Mouse (Mus musculus): ENCODE data around the gene Ncor2.

Gene Ncor2

DNA sequence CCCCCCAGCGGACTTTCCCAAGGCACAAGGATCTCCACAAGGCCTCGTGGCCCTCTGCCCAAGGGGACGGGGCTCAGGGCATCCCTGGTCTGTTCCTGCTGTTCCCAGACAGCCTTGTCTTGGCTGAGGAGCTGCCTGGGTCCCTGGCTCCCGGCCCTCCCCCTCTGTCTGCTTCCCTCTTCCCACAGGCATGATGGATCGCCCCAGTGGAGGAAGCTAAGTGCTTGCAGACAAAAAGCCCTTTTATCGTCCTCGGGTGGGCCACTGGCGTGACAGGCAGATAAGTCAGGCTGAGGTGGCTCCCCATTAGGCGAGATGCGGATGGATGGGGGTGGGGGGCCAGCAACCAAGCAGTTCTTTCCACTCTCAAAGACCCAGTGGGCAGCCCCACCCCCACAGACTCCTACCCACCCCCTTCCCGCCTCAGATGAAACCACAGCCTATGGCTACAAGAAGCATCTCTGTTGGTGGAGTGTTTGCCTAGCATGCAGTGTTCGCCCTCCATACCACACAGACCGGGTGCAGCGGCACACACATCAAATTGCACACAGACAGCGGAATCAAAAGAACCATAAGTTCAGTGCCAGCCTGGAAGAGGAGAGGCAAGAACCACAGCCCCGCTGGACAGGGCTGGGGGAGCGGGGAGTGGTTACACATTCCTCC, 27.0 kb downstream of the Ncor2 start:
- in situ Hi-C loops (cut with MboI; ENCODE audit: low sequenced_read_pairs): no loop called here

- in situ Hi-C loops (cut with MboI; ENCODE audit: low sequenced_read_pairs): no loop called here
These were observed 28.0 kb downstream of the Ncor2 start for GRCm38 (mm10) chr5:125150951-125151564.

DNA sequence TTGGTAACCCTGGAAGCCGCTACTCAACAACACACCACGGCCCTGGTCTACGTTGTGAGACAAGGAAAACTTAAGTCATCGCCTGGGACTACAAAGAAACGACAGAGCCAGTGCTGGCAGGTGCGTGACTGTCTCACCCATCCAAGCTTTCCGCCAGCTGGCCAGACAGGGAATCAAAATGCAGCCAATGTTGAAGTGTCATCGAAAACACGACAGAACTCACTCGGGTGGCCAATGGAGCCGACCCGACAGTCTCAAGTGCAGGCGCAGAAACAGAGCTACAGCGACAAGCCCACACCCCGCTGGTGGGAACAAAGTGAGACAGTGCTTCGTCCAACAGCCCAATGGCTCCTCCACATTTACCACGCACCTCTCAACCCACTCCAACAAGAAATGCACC, 29.9 kb downstream of the Ncor2 start:
- in situ Hi-C loops (cut with MboI; ENCODE audit: low sequenced_read_pairs): no loop called here

DNA sequence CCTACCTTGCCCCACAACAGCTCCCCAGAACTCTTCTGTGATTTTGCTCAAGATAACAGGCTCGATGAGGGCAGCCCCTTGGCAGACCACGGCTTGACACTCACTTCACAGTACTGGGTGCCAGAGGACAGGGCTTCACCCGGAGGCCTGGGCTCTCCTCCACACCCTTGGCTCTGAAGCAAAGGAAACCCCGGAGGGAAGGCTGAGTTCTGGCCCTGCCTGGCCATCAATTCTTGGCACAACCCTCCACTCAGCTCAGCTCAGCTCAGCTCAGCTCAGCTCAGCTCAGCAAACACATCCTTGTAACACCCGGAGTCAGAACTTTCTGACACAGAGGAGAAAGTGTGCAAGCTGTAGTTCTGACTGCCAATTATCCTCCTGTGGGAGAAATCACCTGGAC, 30.3 kb downstream of the Ncor2 start:
- in situ Hi-C loops (cut with MboI; ENCODE audit: low sequenced_read_pairs): no loop called here

GRCm38 (mm10) chr5:125148173-125148572, 30.8 kb downstream of the Ncor2 start:
- in situ Hi-C loops (cut with MboI; ENCODE audit: low sequenced_read_pairs): no loop called here

DNA sequence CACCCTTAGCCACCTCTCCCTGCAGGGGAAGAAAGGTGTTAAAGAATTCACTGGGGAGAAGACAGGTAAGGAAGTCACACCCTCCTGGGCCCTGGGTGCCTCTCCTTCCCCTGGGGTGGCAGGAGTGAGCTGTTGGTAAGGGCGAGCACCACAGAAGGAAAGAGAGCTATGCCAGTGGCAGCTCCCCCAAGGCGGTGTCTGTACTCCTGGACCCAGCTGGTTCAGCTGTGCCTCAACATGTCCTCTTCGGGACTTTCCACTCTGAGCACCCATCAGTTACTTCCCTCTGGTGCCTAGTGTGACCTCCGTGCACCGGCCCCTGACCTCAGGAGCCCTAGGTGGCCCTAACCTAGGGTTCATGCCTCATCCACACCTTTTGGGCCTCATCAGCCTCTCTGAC, 31.9 kb downstream of the Ncor2 start:
- in situ Hi-C loops (cut with MboI; ENCODE audit: low sequenced_read_pairs): no loop called here

DNA sequence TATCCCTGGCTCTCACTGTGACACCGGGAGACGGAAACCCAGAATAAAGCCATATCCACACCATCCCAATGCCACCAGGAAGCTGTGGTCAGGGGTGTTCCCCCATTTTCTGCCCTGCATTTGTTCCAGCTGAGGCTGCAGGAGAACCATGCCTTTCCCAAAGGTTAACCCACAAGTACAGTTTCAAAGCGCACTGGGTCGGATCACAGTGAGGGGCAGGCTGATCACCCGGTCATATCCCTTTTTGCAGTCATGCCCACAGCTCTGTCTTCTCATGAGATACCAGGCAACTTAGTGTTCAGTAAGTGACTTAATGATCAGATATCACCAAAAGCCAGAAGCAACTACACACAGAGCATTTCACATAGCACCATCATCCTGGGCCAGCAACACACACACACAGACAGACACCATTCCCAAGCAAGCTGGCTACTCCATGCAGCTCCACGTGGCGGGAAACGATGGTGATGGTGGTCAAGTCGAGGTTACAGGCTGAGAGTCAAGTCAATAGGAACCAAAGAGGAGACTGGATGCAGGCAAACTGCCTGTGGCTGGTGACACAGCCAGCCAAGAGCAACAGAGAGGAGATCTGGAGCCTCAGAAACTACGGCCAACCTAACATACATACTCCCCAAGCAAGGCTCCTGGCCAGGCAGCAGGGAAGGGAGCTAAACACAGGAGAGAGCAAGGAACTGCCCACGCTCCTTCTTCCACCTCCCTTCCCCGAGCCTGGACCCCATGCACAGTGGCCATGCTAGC, 35.7 kb downstream of the Ncor2 start:
- in situ Hi-C loops (cut with MboI; ENCODE audit: low sequenced_read_pairs): no loop called here

- in situ Hi-C loops (cut with MboI; ENCODE audit: low sequenced_read_pairs): no loop called here
These were observed 37.1 kb downstream of the Ncor2 start for GRCm38 (mm10) chr5:125141916-125142315.

DNA sequence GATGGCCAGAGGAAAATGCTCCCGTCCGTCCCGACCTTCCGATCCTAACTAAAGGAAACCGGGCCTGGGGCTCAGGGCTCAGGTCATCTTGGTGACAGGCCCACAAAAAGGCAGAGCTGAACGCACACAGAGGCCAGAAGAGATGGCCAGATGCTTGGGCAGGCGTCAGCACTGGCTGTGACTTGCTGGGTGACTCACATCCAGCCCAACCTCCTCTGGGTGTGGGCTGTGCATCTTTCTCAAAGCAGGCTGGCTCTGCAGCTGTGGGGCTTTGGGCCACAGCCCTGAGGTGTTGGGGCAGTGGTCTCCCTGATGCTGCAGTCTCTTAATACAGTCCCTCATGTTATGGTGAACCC, 37.5 kb downstream of the Ncor2 start:
- in situ Hi-C loops (cut with MboI; ENCODE audit: low sequenced_read_pairs): no loop called here

DNA sequence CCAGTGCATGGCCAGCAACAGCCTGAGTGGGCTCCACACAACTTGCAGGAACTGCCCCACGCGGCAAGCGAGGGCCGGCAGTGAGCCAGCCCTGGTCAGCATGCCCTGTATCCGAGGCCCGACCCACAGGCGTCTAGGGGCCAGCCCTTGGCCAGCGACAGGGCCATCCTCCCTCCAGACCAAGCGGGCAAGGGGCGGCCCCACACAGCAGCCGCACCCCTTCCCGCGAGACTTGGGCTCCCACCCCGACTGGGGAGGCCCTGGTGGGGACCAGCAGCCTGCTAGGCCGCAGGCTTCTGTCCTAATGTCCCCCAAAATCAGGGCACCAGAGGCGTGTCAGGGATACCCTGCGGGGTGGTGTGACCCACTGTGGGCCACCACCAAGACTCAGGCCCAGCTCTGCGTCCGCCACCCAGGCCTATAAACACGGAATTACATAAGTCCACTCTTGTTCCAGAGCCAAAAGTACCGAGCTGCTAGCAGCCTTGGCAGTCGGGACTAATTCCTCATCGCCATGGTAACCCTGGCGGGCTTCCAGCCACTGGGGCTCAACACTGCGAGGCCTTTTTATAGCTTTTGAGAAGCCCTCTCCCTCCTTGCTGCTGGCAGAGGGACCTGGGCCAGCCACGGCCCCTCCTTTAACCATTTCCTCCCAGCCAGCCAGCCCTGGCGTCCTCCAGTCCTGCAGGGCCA, 38.0 kb downstream of the Ncor2 start:
- in situ Hi-C loops (cut with MboI; ENCODE audit: low sequenced_read_pairs): no loop called here

GRCm38 (mm10) chr5:125140151-125140699, 38.8 kb downstream of the Ncor2 start:
- in situ Hi-C loops (cut with MboI; ENCODE audit: low sequenced_read_pairs): no loop called here

GRCm38 (mm10) chr5:125139669-125140068, 39.4 kb downstream of the Ncor2 start:
- in situ Hi-C loops (cut with MboI; ENCODE audit: low sequenced_read_pairs): no loop called here

DNA sequence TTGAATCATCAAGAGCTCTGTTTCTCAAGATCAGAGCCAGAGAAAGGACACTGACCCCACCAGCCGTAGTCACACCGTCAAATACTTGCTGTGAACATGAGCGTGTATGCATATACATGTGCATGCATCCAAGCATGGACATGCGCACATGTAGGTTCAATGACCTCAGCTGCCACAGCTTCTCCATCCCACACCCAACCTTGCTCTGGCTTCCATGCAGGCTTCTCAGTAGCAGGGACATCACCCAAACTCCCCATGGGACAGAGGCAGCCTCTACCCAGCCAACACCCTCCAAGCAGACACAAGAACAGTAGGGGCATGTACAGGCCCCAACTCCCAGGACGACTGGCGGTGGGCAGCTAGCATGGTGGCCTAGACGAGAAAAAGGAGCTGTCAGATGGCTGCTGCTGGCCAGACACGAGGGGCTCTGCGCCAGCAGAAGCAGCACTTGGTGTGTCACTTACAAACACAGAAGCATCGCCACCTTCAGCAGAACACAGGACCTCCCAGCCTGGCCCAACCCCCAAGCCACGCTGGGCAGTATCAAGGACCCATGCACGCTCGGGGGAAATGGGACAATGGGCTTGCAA, 40.1 kb downstream of the Ncor2 start:
- in situ Hi-C loops (cut with MboI; ENCODE audit: low sequenced_read_pairs): no loop called here

DNA sequence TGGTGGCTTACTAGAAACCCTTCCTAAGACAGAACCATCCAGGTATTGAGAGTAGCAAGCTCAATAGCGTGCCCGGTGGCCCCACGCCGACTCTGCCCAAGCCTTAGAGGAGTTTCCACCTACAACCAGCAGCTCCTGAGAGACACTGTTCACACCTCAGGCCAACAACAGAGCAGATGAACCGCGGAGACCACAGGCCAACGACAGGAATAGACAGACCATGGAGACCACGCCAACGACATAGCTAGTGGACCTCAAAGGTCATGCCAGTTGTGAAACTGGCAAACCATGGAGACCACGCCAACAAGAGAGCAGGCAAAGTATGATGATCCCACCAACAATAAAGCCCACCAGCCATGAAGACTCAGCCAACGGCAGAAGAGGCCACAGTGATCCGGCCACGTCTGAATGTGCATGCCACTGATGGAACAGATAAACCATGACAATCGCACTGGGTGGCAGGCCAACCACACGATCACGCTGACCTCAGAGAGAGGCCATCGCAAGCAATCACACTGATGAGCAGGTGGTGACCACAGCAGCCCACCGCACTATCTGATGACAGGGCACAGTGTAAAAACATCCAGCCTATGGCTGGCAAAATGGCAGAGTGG, 41.2 kb downstream of the Ncor2 start:
- in situ Hi-C loops (cut with MboI; ENCODE audit: low sequenced_read_pairs): no loop called here

DNA sequence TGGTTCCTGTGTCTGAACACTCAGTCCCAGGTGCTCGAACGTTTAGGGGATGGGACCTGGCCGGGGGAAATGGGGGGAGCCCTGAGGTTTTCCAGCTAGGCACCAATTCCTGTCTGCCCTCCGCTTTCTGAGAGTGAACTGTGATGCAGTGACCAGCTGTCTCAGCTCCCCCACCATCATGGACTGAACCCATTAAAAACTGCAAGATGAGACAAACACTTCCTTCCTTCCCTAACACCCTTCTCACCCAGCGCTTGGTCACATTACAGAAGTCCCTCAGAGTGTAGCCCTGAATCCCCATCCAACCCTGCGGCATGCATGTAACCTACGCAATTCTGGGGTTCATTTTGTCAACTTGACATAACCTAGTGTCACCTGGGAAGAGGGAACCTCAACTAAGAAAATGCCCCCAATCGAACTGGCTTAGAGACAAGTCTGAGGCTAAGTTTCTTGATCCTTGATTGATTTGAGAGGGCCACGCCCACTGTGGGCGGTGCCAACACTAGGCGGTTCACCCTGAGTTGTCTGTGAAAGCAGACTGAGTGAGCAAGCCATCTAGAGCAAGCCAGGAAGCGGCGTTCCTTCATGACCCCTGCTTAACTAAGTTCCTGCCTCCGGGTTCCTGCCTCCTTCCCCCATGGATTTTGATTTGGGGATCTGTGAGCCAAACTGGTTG, 41.9 kb downstream of the Ncor2 start:
- in situ Hi-C loops (cut with MboI; ENCODE audit: low sequenced_read_pairs): no loop called here

DNA sequence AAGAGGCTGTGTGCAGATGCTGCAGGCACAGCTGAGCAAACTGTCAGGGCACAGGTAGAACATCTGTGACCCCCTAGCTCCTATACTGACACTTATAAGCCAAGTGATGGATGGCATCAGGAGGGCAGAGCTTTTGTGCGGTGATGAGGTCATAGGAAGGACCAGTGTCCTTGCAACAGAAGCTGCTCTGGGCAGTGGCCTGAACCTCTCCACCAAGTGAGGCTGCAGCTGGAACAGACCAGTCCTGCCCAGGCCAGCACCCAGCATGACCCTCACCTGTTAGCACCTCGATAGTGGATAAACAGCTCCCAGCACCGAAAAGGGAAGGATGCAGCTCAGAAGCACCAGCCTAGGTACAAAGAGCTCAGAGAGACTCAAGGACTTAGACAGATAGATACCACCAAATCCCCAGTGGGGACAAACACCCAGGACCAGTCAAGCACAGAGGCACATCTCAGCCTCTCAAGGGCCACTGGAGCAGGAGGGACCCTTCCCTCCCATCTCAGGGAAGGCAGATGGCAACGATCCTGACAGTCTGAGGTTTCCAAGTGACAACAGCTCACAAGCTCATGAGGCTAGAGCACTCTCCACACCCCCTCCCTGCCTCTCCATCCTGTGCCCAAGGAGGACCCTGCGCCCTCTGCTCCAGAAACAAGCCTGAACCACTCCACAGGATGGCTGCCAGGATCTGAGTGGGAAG, 42.6 kb downstream of the Ncor2 start:
- in situ Hi-C loops (cut with MboI; ENCODE audit: low sequenced_read_pairs): no loop called here

- in situ Hi-C loops (cut with MboI; ENCODE audit: low sequenced_read_pairs): no loop called here
These were observed 44.1 kb downstream of the Ncor2 start for GRCm38 (mm10) chr5:125134795-125135468.

DNA sequence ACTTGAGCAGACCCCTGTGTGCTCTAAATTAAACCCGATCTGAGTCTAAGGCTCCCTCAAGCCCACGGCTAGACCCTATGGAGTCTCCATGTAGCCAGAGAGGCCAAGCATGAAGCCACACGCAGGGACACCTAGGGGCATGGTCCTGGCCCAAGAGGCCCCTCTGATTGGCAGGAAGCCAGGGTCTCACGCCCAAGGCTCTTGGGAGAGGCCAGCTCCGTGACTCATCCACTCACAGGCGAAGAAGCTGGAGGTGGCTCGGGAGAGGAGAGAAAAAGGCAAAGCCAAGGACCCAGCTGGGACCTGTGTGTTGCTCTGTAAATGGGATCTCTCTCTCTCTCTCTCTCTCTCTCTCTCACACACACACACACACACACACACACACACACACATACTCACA, 44.6 kb downstream of the Ncor2 start:
- in situ Hi-C loops (cut with MboI; ENCODE audit: low sequenced_read_pairs): no loop called here

DNA sequence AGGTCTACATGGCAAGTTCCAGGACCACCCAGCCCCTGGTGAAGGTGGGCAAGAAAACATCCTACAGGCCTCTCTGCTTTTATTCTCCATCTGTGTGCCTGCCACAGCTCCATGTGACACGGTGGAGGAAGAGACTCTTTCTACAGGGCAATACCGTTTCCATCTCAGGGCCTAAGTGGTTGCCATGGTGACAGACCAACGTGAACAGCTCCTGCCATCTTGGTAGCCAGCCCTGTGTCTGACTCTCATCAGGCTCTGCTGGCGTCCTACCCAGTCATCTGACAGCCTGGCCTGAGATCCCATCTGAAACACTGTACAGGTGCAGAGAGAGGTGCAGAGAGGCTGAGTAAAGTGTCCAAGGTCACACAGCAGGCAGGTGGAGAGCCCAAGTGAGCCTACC, 45.4 kb downstream of the Ncor2 start:
- in situ Hi-C loops (cut with MboI; ENCODE audit: low sequenced_read_pairs): no loop called here
